Mouse (Mus musculus) gastrocnemius, postnatal 10 days (tissue): Measurements from ENCODE around the gene Cxcl17. TPM values are rescaled to one million over a fixed set of nuclear protein-coding genes. Genes with fewer than 3 reads are reported as not detected.
"Not testable (repeated sequence)": the region's sequence is repeated elsewhere in the genome, so short reads cannot be mapped to it uniquely, and the experiment has no call there.

ENCODE experiments used
- DNase-seq: peaks from one replicate; pipeline ENCODE4 v3.0.0; 2021; ENCODE audit warnings: mixed read lengths
- total RNA-seq, 2 experiments: library from RNA; stranded (reverse); gene quantifications; 2 replicates each; pipeline ENCODE4 v1.2.3; 2021

Cxcl17 gene
- total RNA-seq, 2 experiments from 2014 or later = not detected

DNA sequence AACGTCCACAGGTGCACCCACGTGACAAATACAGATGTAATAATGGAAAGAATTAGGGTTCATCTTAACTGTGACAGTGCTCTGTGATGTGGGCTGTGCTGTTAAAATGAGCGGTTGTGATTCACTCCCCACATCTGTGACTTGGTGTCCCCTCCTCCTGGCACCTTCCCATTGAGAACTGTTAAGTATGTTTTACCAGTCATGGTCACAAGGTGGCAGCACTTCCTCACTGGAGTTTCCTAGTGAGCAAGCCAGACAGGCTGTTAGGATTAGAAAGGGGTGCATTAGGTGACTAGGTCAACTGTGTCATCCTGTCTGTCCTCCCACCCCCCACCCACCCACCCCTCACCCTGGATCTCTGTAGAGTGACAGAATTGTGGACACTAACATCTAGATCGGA is 11.7 kb upstream of the Cxcl17 start:
- peak; percentile 83 for DNase-seq

DNA sequence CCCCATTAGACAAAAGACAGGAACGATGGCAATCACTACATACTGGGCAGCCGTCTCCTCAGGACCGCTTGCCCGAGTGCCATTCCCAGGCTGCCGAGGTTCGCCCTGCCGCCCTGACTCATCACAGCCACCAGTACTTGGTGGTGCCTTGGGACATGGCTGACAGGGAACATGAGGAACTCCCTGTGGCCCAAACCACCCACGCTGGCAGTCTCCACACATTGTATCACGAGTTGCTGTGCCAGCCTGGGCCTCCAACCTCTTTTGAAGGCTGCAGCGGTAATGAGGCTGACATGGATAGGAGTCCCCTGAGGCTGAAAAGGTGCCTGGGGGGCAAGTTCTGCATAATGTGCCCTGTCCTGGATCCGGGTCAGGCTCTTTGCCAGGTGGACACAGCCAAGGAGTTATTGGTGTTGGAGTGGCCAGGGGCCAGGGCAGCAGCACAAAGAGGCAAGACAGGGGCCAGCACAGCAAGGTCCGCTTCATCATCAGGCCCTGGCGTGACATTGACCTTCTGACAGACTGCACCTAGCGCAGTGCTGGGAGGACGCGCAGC is 9.7 kb upstream of the Cxcl17 start:
- no peak for DNase-seq

DNA sequence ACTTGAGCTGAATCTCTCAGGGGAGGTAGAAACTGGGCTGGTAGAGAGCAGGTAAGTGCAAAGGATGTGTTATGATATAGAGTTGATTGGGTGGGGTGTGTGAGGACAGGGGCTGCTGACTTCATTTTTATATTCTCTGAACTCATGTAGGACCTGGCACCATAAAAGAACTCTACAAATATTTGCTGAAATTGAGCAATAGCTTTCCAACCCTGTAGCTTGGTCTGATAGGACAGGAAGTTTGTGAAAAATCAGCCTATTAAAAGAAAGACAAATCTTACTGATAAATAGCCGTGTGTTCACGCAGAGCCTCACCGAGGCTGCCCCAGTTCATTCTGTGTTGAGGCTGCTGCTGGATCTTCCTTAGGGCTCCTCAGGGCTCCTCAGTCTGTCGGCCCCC is 7.3 kb upstream of the Cxcl17 start:
- DNase-seq = no peak

DNA sequence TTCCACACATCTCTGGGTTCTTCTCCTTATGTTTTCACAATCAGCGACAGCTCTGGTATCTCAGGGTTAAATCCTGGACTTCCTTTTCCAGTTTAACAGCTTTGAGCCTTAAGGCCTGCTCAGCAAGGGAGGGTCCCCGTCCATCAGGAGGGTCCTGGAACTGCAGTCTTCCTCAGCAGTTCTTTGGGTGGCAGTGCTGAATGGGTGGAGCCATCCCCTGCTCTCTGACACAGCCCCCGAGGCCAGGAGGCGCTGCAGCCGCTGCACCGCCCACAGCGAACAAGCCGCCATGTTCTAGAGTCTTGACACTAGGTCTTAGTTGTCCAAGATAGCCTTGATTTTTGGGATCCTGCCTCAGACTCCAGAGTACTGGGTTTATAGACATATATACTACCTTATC is 6.8 kb upstream of the Cxcl17 start:
- no peak for DNase-seq

DNA sequence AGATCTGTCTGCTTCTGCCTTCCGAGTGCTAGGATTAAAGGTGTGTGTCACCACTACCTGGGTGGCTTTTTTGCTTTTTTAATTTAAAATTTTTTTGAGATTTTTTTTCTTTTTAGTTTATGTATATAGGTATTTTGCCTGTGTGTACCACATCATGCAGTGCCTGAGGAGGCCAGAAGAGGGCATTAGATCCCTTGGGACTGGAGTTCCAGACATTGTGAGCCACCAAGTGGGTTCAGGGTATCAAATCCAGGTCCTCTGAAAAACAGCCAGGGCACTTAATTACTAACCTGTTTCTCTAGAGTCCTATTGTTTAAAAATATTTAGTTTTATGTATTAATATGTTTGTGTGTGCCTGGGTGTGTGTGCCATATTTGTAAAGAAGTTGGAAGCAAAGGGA is 4.9 kb upstream of the Cxcl17 start:
- no peak for DNase-seq

DNA sequence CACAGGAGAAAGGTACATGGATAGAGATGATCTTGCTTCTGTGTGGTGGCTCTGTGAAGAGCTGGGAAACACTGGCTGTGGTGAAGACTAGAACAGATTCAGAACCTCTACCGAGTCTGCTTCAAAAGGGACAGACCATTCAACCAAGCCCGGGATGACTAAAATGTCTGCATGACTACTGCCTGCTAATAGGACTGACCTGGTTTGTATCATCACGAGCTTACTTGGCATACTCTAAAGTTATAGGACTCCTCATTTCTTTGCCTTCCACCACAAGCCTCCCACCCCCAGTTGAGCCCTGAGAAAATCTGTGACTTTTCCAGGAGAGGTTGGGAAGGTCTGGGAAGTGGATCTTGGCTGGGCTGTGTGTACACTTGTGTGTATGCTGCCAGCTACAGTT is 825 bp downstream of the Cxcl17 start:
- DNase-seq = no peak

- DNase-seq = no peak
Observed at GRCm38 (mm10) chr7:25410969-25411615, 1.6 kb downstream of the Cxcl17 start.

GRCm38 (mm10) chr7:25409114-25409760 is 3.4 kb downstream of the Cxcl17 start:
- DNase-seq = no peak

DNA sequence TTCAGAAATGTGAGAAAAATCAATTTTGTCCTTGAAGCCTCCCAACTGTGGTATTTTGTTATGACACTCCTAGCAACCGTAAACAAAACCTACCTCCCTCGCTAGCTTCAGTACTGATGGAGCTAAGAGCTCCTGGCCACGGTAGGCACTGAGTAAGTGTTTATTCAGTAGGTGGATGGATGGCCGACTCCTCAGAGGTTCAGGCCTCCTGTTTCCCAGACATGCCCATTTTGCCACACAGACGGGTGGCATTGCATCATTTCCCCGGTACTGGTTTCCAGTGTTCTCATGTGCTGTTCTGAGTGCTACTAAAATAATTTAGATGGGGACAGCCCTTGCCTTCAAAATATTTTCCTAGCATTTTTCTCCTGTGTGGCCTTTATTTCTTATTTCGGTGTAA is 6.2 kb downstream of the Cxcl17 start:
- DNase-seq = no peak

- DNase-seq = no peak
Observed at GRCm38 (mm10) chr7:25402671-25403101, 10.0 kb downstream of the Cxcl17 start.

- DNase-seq = no peak
Observed at GRCm38 (mm10) chr7:25401986-25402385, 10.7 kb downstream of the Cxcl17 start.

- no peak for DNase-seq
Observed at GRCm38 (mm10) chr7:25401551-25401950, 11.1 kb downstream of the Cxcl17 start.

GRCm38 (mm10) chr7:25399028-25399427 is 13.7 kb downstream of the Cxcl17 start:
- not testable (repeated sequence) for DNase-seq

DNA sequence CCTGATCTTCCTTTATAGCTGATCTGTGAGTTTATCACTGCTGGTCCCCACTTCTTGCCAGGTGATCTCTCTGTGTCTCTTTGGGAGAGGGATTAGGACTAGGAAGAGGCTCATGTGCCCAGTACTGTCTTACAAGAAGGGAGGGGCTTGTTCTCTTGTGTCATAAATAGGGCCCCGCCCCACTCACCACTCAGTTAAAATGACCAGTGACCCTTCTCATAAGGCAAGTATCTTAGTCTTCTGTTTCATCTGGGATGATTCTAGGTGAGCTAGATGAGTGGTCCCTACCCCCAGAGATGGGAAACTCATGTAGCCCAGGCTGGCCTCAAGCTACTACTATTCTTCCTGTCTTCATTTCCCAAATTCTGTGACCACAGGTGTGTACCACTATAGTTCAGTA is 14.1 kb downstream of the Cxcl17 start, which contains the start of gene Lipe:
Gene Lipe (minus strand): TSS at position 101 of the 400 bp plus-strand sequence.
- DNase-seq = no peak

- DNase-seq = no peak
Observed at GRCm38 (mm10) chr7:25396621-25397020, 16.1 kb downstream of the Cxcl17 start.

DNA sequence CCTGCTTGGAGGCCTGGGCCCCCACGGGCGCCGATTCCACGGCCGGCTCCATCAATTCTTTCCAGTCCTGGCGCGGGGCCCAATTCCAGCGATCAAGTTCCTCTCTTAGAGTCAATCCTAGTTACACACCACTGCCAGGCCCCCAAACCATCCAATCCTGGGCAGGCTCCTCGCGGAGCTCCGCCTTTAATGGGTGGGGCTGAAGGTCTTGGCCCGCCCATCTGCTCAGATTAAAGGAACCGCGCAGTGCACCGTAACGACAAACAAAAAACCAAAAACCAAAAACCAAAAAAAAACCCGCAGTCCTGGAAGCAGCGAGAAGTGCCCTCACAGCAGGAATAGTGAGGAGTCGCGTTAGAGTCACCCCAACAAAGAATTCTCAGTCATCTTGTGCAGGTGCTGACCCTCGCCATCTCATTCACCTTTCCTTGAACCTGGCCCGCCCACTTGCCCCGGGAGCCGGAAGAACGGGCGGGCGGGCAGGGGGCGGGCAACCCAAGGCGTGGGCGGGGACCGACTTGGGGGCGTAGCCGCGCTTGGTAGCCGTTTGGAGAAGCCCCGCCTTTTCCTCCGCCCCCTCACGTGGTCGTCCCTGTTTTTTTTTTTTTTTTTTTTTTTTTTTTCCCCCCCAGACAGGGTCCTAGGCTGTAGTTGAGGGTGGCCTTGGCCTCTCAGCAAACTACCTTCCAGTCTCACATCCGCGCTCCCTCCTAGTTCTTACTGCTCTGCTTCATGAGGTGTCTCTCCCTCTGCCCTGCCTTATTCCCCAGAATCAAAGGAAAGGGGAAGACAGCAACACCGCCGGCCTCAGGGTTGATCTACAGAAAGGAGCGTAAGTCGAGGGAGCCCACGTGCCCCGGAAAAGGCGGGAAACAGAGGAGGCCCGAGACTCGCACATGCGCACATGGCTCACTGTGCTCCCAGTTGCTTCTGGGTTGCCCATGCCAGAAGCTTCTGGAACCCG is 16.8 kb downstream of the Cxcl17 start:
- DNase-seq = peak; percentile 98

- DNase-seq = no peak
Observed at GRCm38 (mm10) chr7:25395186-25395557, 17.5 kb downstream of the Cxcl17 start.

DNA sequence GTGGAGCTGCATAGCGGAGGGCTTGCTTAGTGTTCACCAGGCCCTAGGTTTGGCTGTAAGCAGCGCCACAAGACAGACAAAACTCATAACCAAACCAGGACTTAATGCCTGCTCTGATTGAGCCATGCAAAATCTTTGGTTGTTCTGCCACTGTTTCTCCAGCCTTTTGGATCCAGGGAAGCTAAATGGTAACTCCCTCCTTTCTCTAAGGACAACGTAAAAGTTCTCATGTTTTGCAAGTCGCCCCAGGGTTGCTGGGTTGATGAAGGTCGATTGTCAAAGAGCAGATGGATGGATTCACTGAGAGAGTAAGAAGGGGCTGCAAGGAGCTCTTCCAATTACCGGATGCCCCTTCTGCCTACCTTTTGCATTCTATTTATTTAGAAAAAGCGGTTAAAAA is 17.9 kb downstream of the Cxcl17 start:
- DNase-seq = no peak

- DNase-seq = no peak
Observed at GRCm38 (mm10) chr7:25393451-25394210, 19.1 kb downstream of the Cxcl17 start.

DNA sequence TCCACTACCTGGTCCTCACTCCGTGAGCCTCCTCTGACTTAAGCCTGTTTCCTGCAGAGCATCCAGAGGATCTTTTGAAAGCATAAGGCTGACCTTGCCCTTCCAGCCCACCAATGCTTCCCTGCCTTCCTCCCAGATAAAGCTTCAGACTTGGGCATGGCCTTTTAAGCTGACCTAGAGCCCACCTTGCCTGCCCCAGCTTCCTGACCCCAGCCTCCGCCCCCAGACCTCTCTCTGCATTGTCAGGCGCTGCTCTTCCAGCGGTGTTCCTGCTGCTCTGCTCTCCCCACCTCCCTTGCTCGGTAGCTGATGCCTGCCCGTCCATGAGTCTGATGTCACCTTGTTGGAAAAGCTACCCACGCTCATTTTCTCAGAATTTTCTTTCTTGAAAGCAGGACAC is 19.8 kb downstream of the Cxcl17 start:
- no peak for DNase-seq

- no peak for DNase-seq
Observed at GRCm38 (mm10) chr7:25391856-25392453, 20.7 kb downstream of the Cxcl17 start.
